Mouse (Mus musculus) liver, embryonic 14.5 days (tissue): ENCODE results near the gene BC004004.

Experiments used
- CTCF ChIP-seq: IDR thresholded peaks from 2 replicates; pipeline ENCODE4 v1.5.1; 2016; ENCODE audit warnings: antibody characterized with exemption, low read depth, control low read depth
- EP300 ChIP-seq: IDR thresholded peaks from 2 replicates; pipeline ENCODE4 v1.6.1; 2016; ENCODE audit warnings: antibody characterized with exemption, low read depth

DNA sequence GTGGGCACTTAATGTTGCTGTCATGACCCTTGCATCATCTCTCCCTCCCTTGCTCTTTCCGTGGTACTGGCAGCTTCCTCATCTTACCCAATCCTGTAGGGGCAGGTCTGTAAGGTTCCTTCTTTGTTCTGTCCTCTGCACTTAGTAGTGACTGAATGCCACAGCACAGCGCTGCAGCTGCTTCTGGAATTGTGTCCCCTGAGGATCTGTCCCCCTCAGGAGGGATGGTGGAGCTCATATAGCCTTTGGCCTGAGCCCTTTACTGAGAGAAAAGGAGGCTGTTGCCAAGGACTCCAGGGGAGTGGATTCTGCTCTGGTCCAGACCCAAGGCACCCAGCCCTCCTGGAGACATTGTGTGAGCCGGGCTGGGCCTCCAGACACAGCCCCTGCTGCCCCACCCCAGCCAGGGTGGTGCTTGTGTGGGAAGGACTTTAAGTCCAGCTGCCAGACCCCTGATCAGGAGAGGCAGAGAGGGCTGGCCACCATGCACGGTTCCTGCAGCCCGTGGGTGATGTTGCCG lies 50.2 kb downstream of the BC004004 start:
- TF ChIP-seq CTCF (no peak), EP300 (no peak)
